Mouse (Mus musculus): ENCODE results near the gene Ankfn1.

The Ankfn1 gene

DNA sequence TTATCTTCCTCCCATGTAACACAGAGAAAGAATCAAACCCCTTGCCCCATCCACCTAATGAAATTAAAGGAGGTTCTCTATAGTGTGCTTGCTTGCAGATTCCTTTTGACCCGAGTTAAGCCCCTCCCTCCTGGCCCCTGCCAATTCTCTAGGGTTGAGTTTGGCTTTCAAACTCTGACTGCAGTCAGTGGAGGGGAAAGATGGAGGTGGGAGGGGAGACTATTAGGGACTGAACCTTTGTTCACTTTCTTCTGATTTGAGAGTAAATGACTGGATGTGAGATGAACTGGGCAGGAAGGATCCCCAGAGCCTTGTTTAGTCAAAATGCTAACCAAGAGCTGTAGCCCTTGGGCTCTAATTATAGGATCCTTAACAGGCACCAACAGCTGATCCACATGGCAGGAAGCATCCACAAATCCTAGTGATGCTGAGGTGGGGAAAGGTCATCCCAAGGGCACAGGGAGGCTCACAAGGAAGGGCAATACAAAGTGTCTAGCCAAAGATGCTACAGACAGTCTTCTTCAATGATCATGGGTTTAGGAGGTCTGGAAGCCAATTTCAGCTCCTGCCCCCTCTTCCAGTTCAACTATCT, 103.4 kb downstream of the Ankfn1 start:
- DNase-seq (ENCODE audit: low spot score) = no peak

DNA sequence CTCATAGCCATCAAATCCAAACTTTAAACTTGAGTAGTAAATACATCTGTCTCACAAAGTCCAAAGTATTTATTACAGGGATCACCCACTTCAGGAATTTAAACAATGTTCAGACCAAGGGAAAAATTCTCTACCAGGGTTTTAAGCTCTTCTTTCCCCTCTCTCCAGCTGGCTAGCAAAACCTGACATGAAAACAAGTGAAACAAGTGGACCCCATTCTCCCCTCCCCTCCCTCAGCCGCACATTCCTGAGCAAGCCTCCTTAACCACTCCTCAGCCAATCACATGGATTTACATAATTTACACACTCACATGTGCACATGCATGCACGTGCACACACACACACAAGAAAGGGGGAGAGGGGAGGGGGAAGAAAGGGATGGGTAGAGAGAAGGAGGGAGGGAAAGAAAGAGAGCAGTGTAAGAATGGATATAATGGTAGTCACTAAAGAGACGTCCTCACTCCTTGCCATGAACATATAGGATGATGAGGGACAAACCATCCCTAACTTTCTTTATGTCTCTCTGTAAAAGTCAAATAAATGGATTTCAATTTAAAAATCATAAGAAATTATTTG, 104.9 kb downstream of the Ankfn1 start:
- no peak for DNase-seq (ENCODE audit: low spot score)

GRCm38 (mm10) chr11:89665170-89665880, 112.1 kb downstream of the Ankfn1 start:
- no peak for DNase-seq (ENCODE audit: low spot score)

- no peak for DNase-seq (ENCODE audit: low spot score)
These were observed 118.4 kb downstream of the Ankfn1 start for GRCm38 (mm10) chr11:89659048-89659447.

GRCm38 (mm10) chr11:89656556-89656955, 120.9 kb downstream of the Ankfn1 start:
- no peak for DNase-seq (ENCODE audit: low spot score)

DNA sequence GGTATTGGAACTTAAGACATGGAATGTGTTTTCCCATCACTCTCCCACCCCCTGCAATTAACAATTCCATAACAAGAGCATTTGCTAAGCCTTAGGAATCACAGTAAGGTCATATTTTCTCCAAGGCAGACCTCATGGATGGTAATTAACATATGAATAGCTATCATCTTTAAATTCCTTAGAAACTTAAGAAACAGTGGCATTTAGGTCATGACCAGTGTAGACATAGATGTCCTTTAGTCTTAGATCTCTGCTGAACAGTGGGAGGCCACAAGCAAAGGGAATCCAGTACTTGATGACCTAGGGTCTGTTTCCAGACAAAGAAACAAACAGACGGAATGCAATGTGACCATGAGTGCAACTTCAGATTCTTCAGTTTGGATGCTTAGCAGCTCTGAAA, 141.7 kb downstream of the Ankfn1 start:
- DNase-seq (ENCODE audit: low spot score) = no peak

DNA sequence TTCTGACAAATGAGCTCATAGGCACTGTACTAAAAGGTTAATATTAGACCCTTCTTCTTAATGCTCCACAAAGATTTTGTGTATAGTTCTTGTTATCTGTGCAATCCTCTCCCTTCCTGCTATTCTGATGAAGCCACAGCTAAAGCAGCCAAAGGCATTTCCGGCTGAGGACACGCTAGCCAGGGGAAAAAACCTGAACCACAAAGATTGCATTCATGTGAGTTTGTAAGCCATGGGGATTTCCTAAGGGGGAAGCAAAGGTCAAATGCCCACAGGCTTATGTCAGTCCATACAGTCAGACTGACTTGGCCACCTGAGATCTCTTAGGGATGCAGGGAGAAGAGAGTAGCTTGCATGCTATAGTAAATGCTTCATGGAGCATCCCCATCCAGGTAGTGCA, 146.1 kb downstream of the Ankfn1 start:
- no peak for DNase-seq (ENCODE audit: low spot score)

- DNase-seq (ENCODE audit: low spot score) = no peak
These were observed 148.9 kb downstream of the Ankfn1 start for GRCm38 (mm10) chr11:89628562-89628961.

DNA sequence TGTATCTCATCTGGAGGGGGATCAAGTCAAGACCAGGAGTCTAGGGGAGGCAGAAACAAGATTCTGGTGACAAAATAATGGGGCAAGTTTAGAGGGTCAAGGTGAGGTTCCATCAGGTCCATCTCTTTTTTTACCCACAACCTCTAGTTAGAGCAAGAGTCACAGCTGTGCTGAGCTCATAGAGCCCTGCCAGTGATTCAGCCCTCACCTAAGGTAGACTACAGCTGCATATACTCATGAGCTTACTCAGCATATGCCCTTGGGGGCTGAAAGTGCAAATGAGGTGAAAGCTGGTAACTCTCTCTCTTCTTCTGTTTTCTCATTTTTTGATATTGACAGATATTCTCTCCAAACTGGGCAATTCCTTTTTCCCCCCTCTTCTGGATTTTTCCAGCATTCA, 150.2 kb downstream of the Ankfn1 start:
- no peak for DNase-seq (ENCODE audit: low spot score)

GRCm38 (mm10) chr11:89623698-89624445, 153.6 kb downstream of the Ankfn1 start:
- no peak for DNase-seq (ENCODE audit: low spot score)

GRCm38 (mm10) chr11:89619955-89620354, 157.5 kb downstream of the Ankfn1 start:
- no peak for DNase-seq (ENCODE audit: low spot score)

DNA sequence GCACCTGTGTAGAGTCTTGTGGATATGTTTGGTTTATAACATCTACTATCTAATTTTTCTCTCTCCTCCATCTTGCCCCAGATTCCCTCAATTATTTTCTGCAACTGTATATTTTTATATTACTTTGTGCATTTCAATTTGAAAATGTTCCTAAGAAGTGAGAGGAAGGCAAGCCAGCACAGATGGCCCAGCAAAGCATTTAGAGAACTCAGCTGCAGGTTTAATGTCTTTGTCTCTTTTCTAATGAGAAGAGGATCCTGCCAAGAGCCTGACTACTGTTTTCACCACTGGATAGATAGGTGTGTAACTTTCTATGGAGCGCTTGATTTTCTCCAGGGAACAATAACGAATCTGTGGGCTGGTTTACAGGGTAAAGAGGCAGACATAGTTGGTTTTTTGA, 161.6 kb downstream of the Ankfn1 start:
- DNase-seq (ENCODE audit: low spot score) = no peak

DNA sequence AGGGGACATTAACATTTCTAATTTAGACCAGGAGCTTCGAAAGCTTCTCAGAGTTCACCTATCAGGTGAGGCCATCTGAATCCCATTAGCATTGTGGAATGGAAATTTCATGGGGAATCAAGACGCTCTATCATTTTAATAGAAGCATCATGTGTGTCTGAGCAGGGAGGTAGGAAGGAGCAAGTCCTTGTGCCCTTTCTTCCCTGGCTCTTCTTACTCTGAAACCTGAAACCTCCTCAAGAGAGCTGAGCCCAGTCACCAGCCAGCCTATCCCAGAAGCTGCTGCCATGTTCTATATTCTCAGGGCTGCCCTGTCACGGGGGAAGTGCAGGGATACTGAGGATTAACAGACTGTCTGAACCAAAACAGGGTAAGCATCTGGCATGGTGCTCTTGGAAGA, 165.9 kb downstream of the Ankfn1 start:
- DNase-seq (ENCODE audit: low spot score) = no peak

- DNase-seq (ENCODE audit: low spot score) = no peak
These were observed 169.4 kb downstream of the Ankfn1 start for GRCm38 (mm10) chr11:89608071-89608470.

DNA sequence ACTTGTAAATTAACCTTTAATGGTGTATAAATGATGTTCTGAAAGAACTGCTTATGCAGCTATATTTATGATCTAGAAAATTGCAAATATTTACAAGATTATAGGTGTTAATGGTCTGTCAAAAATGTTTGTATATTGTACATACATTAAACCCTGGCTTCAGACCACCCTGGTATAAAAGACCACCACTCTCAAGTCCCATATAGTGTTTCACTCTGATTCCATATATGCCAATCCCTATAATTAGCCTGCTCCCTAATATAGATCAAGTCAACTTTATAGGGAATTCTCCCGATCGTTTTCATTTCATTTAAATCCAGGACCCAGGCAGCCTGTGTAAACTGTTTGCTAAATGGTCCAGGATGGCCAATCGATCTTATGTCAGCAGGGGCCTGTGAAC, 170.2 kb downstream of the Ankfn1 start:
- no peak for DNase-seq (ENCODE audit: low spot score)

- DNase-seq (ENCODE audit: low spot score) = no peak
These were observed 171.1 kb downstream of the Ankfn1 start for GRCm38 (mm10) chr11:89606346-89606745.

DNA sequence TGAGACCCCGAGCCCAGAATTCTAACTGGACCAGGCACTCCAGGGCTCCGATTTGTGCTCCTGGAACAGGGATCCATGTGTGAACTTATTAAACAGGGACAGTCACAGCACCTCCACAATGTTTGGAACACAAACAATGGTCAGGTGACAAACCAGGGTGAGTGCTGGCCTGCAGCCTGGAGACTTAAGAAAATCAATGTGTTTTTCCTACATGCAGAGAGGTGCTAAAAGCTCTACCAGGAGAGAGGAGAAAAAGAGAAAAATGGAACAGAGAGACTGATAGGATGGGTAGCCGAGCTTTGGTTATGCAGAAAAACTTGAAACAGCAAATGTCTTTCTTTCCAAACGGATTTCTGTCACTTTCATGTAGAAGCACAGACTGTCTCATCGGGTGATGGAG, 174.5 kb downstream of the Ankfn1 start:
- DNase-seq (ENCODE audit: low spot score) = no peak

- no peak for DNase-seq (ENCODE audit: low spot score)
These were observed 176.4 kb downstream of the Ankfn1 start for GRCm38 (mm10) chr11:89600921-89601515.

DNA sequence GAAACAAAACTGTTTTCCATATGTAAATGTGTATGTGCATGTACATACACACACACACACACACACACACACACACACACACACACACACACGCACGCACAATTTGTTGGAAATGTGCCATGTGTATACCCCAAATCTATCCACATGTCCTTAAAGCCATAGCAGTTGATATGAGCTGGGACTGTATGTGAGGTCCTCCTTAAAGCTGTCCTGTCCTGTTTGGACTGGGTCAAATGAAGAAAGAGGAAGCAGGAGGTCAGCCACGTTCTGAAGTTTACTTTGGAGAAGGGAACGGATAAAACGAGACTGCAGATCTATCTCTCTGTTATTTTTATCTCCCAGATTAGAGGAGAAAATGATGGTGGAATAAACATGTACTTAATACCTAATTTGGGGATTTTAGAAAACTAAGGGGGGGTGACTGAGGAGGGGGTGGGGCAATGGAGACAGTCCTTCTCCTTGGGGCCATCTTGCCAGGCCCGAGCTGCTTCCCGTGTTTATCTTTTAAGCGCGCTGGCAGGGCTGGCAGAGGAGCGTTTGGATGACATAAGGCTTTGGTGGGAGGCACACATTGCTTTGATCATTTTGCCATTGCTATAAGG, 187.1 kb downstream of the Ankfn1 start:
- no peak for DNase-seq (ENCODE audit: low spot score)

DNA sequence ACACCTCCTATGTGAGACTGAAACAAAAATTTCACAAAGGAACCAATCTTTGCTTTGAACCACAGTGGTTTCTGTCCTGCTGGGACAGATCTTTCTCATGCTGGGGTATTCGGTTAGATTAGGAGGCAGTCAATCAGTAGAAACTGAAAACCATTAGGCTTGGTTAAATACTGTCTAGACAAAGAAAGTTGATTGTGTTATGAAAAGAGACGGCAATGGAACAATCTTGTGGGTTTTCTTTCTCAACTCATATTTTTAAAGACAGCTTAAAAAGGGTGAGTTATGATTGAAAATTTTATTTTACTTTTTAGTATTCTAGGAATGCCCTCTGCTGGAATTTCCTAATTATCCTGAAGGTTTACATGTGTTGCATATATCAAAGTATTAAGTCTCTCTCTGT, 191.1 kb downstream of the Ankfn1 start:
- no peak for DNase-seq (ENCODE audit: low spot score)

DNA sequence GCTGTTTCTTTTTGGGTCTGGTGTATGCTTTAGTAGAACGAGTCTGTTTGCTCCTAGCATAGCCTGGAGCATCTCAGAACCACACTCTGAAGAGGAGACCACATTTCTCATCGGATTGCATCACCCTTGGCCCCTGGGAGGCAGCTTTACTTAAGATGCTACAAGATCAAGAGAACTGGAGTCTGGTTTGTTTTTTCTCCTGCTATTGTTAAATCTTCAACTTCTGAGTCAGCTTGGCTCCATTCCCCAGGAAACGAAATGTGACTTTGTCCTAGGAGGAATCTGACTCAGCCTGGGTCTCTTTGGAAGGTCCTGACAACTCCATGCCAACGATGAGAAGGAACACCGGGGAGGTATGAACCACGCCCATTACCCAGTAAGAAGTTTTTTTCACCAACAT, 197.6 kb downstream of the Ankfn1 start:
- no peak for DNase-seq (ENCODE audit: low spot score)

GRCm38 (mm10) chr11:89579111-89579510, 198.3 kb downstream of the Ankfn1 start:
- DNase-seq (ENCODE audit: low spot score) = no peak
